Mouse (Mus musculus) midbrain, postnatal 0 days (tissue): Measurements from ENCODE around the gene Exoc2. TPM values are rescaled to one million over a fixed set of nuclear protein-coding genes. Genes with fewer than 3 reads are reported as not detected.

Experiments used
- ATAC-seq: fragments of 200-750 bp; cut with Nextera tagmentation; 2 replicates; pipeline ENCODE4 v1.8.0; 2017; ENCODE audit warnings: moderate number of reproducible peaks, mild to moderate bottlenecking, moderate TSS enrichment, moderate library complexity; ENCODE audit not compliant: low FRiP score
- DNase-seq: peaks from one replicate; pipeline ENCODE4 v3.0.0-alpha.2; 2015; ENCODE audit warnings: low spot score
- H3K27ac ChIP-seq: fragments of 300-500 bp; sonication (generic); 2 replicates; pipeline ENCODE4 v1.5.1; 2014; ENCODE audit warnings: low read depth, mild to moderate bottlenecking, low read length, mixed read lengths
- H3K27me3 ChIP-seq: fragments of 300-500 bp; sonication (generic); 2 replicates; pipeline ENCODE4 v1.6.1; 2014; ENCODE audit warnings: low read length, control low read depth, mixed read lengths; ENCODE audit not compliant: insufficient read depth
- H3K36me3 ChIP-seq: fragments of 300-500 bp; sonication (generic); 2 replicates; pipeline ENCODE4 v1.6.1; 2014; ENCODE audit warnings: low read length, control low read depth, mixed read lengths; ENCODE audit not compliant: insufficient read depth
- H3K4me1 ChIP-seq: fragments of 300-500 bp; sonication (generic); 2 replicates; pipeline ENCODE4 v1.6.1; 2014; ENCODE audit warnings: mild to moderate bottlenecking, control low read depth, antibody characterized with exemption, low read length, mixed read lengths; ENCODE audit not compliant: insufficient read depth
- H3K4me2 ChIP-seq: fragments of 300-500 bp; sonication (generic); 2 replicates; pipeline ENCODE4 v1.6.1; 2014; ENCODE audit warnings: low read depth, mild to moderate bottlenecking, low read length, mixed read lengths; ENCODE audit not compliant: poor library complexity, severe bottlenecking
- H3K4me3 ChIP-seq: fragments of 300-500 bp; sonication (generic); 2 replicates; pipeline ENCODE4 v1.5.1; 2014; ENCODE audit warnings: low read depth, mild to moderate bottlenecking, low read length, moderate library complexity
- H3K9ac ChIP-seq: fragments of 300-500 bp; sonication (generic); replicated peaks from 2 replicates; pipeline ENCODE4 v1.6.1; 2014; ENCODE audit warnings: mild to moderate bottlenecking, low read length, moderate library complexity, mixed read lengths; ENCODE audit not compliant: poor library complexity, severe bottlenecking
- H3K9me3 ChIP-seq: fragments of 300-500 bp; sonication (generic); 2 replicates; pipeline ENCODE4 v1.6.1; 2016; ENCODE audit warnings: low read length, control low read depth
- CTCF ChIP-seq: IDR thresholded peaks from 2 replicates; pipeline ENCODE4 v1.5.1; 2016; ENCODE audit warnings: antibody characterized with exemption, mild to moderate bottlenecking
- WGBS: fragments of 180-500 bp; shearing (Covaris S2); extraction: QIAGEN DNeasy Blood & Tissue Kit; methylation state at CpG from one replicate; pipeline ENCODE4 v1.1.7; 2014; 5-methylcytosine and 5-hydroxymethylcytosine counted together
- polyA plus RNA-seq: library from polyadenylated mRNA; unstranded; fragments of >200 nt; fragmentation: Nextera tagmentation; extraction: Ambion mirVana; gene quantifications from 2 replicates; pipeline ENCODE4 v1.2.1, GENCODE M21; 2015
- total RNA-seq: library from RNA; depleted of rRNA; stranded (reverse); fragments of >200 nt; gene quantifications from 2 replicates; pipeline ENCODE4 v1.2.3, GENCODE M21; 2014

Gene Exoc2
- total and polyA plus RNA-seq, 2 experiments from 2014 or later, result 40.0 to 57.5 TPM

DNA sequence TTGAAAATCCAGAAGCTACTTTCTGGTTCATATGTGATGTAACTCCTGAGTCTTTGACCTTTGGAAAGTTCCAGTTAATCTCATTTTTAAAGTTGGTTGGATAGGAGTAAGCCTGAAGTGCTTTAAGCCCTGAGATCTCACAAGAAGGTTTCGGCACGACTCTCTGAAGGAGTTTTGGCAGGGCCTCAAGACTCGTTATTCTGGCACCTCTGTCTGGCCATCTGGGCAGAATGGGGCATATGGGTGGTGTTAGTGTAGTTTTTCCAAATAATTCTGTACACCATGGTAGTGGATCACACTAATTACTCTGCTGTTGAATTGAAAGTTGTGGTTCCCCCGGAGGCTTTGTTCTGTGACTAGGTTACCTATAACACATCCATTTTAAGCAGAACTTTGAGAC lies 4.3 kb upstream of the Exoc2 start:
- no peak for ATAC-seq
- 72% methylated on average over 4 of the region's 4 CpGs for WGBS

GRCm38 (mm10) chr13:30976536-30977084 lies 2.7 kb upstream of the Exoc2 start:
- H3K9me3 ChIP-seq, result no peaks in the 10 kb centered on the region
- H3K36me3 ChIP-seq, result no peaks in the 10 kb centered on the region
- H3K4me2 ChIP-seq, result no peak overlapping the region
- peaks cover 3% of the 10 kb centered on the region; the same call in 1 of the 2 replicates for H3K4me1 ChIP-seq
- ATAC-seq (no peak), DNase-seq (no peak)
- H3K27me3 ChIP-seq, result no peaks in the 10 kb centered on the region
- TF ChIP-seq CTCF, result no peak
- H3K9ac ChIP-seq, result no peak overlapping the region
- WGBS, result 71% methylated on average over 8 of the region's 8 CpGs
- no peak overlapping the region for H3K4me3 ChIP-seq
- H3K27ac ChIP-seq, result no peak overlapping the region

More for the DNA sequence above, 4.3 kb upstream of the Exoc2 start:
- Histone ChIP-seq H3K9me3 (no peaks in the 10 kb centered on the region), H3K9ac (no peak overlapping the region), H3K27me3 (no peaks in the 10 kb centered on the region), H3K27ac (no peak overlapping the region), H3K4me3 (no peak overlapping the region), H3K36me3 (no peaks in the 10 kb centered on the region), H3K4me2 (no peak overlapping the region), H3K4me1 (0 out of 2 replicates have a peak, but pooled peaks cover 3% of the 10 kb centered on the region)
- DNase-seq, result peak; percentile 26
- no peak for TF ChIP-seq CTCF

DNA sequence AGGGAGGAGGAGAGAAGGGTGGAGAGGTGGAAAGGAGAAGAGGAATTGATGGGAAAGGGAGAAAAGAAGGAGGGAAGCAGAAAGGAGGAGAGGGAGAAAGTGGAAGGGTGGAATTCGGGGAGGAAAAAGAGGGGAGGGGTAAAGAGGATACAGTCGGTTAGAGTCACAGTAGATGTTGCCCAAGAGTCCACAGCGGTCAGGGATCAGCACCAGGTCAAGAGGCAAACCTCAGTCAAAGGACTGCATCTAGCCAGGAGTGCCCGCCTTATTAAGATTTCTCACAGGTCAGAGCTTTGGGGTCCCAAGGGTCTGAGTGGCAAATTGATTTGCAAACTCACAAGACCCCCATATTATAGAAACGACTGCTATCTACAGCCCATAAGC lies 346 bp upstream of the Exoc2 start:
- peak overlapping the region; percentile 62 for H3K4me2 ChIP-seq
- H3K4me1 ChIP-seq, result peaks cover 3% of the 10 kb centered on the region
- TF ChIP-seq CTCF, result no peak
- ATAC-seq (peak; percentile 50), DNase-seq (no peak)
- 16% methylated on average over 5 of the region's 5 CpGs for WGBS
- peak overlapping the region; percentile 93; the same call in 1 of the 2 replicates for H3K27ac ChIP-seq
- H3K9ac ChIP-seq, result peak overlapping the region; percentile 96
- no peaks in the 10 kb centered on the region for H3K9me3 ChIP-seq
- no peaks in the 10 kb centered on the region for H3K27me3 ChIP-seq
- H3K4me3 ChIP-seq, result peak overlapping the region; percentile 94
- H3K36me3 ChIP-seq, result no peaks in the 10 kb centered on the region

- ATAC-seq, result no peak
- Histone ChIP-seq H3K27ac (no peak overlapping the region), H3K4me2 (no peak overlapping the region), H3K4me1 (peaks cover 3% of the 10 kb centered on the region), H3K4me3 (no peak overlapping the region), H3K9me3 (no peaks in the 10 kb centered on the region), H3K9ac (no peak overlapping the region), H3K36me3 (no peaks in the 10 kb centered on the region), H3K27me3 (no peaks in the 10 kb centered on the region)
- no peak for TF ChIP-seq CTCF
- WGBS, result 97% methylated on average over 2 of the region's 2 CpGs
- no peak for DNase-seq
Observed at GRCm38 (mm10) chr13:30972102-30972501, 1.8 kb downstream of the Exoc2 start.

DNA sequence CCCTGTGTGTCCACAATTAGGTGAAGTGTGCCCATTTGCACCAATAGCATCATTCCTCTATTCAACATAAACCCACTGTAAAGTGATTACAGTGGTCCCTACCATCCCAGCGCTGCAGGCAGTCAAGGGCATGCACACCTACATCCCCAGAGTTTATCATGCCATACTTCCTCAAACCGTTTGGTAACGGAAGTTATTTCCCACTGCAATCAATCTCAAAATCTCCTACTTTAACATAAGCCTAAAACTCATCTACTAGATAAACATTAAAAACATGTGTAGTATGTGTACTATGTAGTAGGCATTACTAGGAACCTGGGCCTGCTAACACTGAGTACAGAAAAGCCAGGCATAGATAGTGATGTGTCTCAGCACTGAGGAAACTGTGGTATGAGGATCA lies 2.8 kb downstream of the Exoc2 start:
- Histone ChIP-seq H3K9me3 (no peaks in the 10 kb centered on the region), H3K9ac (no peak overlapping the region), H3K4me2 (no peak overlapping the region), H3K27ac (no peak overlapping the region), H3K27me3 (no peaks in the 10 kb centered on the region), H3K36me3 (no peaks in the 10 kb centered on the region), H3K4me3 (no peak overlapping the region), H3K4me1 (peaks cover 7% of the 10 kb centered on the region)
- TF ChIP-seq CTCF, result no peak
- WGBS, result 91% methylated on average over 3 of the region's 3 CpGs
- ATAC-seq (no peak), DNase-seq (no peak)

- Histone ChIP-seq H3K27me3 (no peaks in the 10 kb centered on the region), H3K27ac (no peak overlapping the region), H3K4me3 (no peak overlapping the region), H3K36me3 (no peaks in the 10 kb centered on the region), H3K4me2 (no peak overlapping the region), H3K4me1 (peaks cover 4% of the 10 kb centered on the region), H3K9ac (no peak overlapping the region), H3K9me3 (no peaks in the 10 kb centered on the region)
- DNase-seq (no peak), ATAC-seq (no peak)
- 59% methylated on average over 4 of the region's 4 CpGs for WGBS
- no peak for TF ChIP-seq CTCF
Observed at GRCm38 (mm10) chr13:30968311-30968710, 5.6 kb downstream of the Exoc2 start.
